Mouse (Mus musculus): ENCODE results near the gene Plpp7. TPM values are rescaled to one million over a fixed set of nuclear protein-coding genes. Genes with fewer than 3 reads are reported as not detected.

Plpp7 gene
- polyA plus RNA-seq, 1 experiment from 2014 or later = 2.5 TPM

- Histone ChIP-seq H3K4me3 (ENCODE audit: low read depth, low read length) (no peak overlapping the region), H3K9me3 (ENCODE audit: low read depth, low read length) (no peaks in the 10 kb centered on the region), H3K9ac (no peak overlapping the region), H3K4me2 (no peak overlapping the region), H3K4me1 (ENCODE audit: insufficient read depth) (no peaks in the 10 kb centered on the region), H3K36me3 (ENCODE audit: insufficient read depth) (0 out of 2 replicates have a peak, but pooled peaks cover 3% of the 10 kb centered on the region), H3K27me3 (ENCODE audit: insufficient read depth, low read length) (no peaks in the 10 kb centered on the region), H3K27ac (ENCODE audit: low read depth) (no peak overlapping the region)
- DNase-seq (no peak), ATAC-seq (ENCODE audit: insufficient read depth) (no peak)
- 53% methylated on average over 31 of the region's 31 CpGs for WGBS
- peak; percentile 23; the same call in 1 of the 2 replicates for TF ChIP-seq CTCF (IDR thresholded peaks at IDR 0.05; ENCODE audit: low read depth)
Observed at GRCm38 (mm10) chr2:32068811-32069607, 26.3 kb upstream of the Plpp7 start.

- no peak for TF ChIP-seq CTCF (IDR thresholded peaks at IDR 0.05; ENCODE audit: low read depth)
- DNase-seq = no peak
- H3K27me3 ChIP-seq (ENCODE audit: insufficient read depth, low read length) = no peaks in the 10 kb centered on the region
- no peak overlapping the region for H3K27ac ChIP-seq (ENCODE audit: low read depth)
- WGBS = 94% methylated on average over 10 of the region's 10 CpGs
- 0 out of 2 replicates have a peak, but pooled peaks cover 3% of the 10 kb centered on the region for H3K36me3 ChIP-seq (ENCODE audit: insufficient read depth)
- H3K4me1 ChIP-seq (ENCODE audit: insufficient read depth) = no peaks in the 10 kb centered on the region
- no peaks in the 10 kb centered on the region for H3K9me3 ChIP-seq (ENCODE audit: low read depth, low read length)
- no peak overlapping the region for H3K4me2 ChIP-seq
- no peak for ATAC-seq (ENCODE audit: insufficient read depth)
- no peak overlapping the region for H3K4me3 ChIP-seq (ENCODE audit: low read depth, low read length)
- H3K9ac ChIP-seq = no peak overlapping the region
Observed at GRCm38 (mm10) chr2:32070747-32071146, 24.6 kb upstream of the Plpp7 start.

GRCm38 (mm10) chr2:32074404-32074803 lies 20.9 kb upstream of the Plpp7 start:
- no peak for TF ChIP-seq CTCF (IDR thresholded peaks at IDR 0.05; ENCODE audit: low read depth)
- Histone ChIP-seq H3K4me2 (no peak overlapping the region), H3K36me3 (ENCODE audit: insufficient read depth) (no peaks in the 10 kb centered on the region), H3K27me3 (ENCODE audit: insufficient read depth, low read length) (no peaks in the 10 kb centered on the region), H3K27ac (ENCODE audit: low read depth) (no peak overlapping the region), H3K4me3 (ENCODE audit: low read depth, low read length) (no peak overlapping the region), H3K4me1 (ENCODE audit: insufficient read depth) (no peaks in the 10 kb centered on the region), H3K9me3 (ENCODE audit: low read depth, low read length) (no peaks in the 10 kb centered on the region), H3K9ac (no peak overlapping the region)
- DNase-seq (no peak), ATAC-seq (ENCODE audit: insufficient read depth) (no peak)
- WGBS = 60% methylated on average over 8 of the region's 8 CpGs

- H3K4me1 ChIP-seq (ENCODE audit: insufficient read depth) = no peaks in the 10 kb centered on the region
- no peaks in the 10 kb centered on the region for H3K27me3 ChIP-seq (ENCODE audit: insufficient read depth, low read length)
- WGBS = 76% methylated on average over 7 of the region's 7 CpGs
- no peak overlapping the region for H3K4me3 ChIP-seq (ENCODE audit: low read depth, low read length)
- no peak for TF ChIP-seq CTCF (IDR thresholded peaks at IDR 0.05; ENCODE audit: low read depth)
- no peak for DNase-seq
- ATAC-seq (ENCODE audit: insufficient read depth) = no peak
- H3K4me2 ChIP-seq = no peak overlapping the region
- H3K9me3 ChIP-seq (ENCODE audit: low read depth, low read length) = no peaks in the 10 kb centered on the region
- H3K9ac ChIP-seq = no peak overlapping the region
- H3K27ac ChIP-seq (ENCODE audit: low read depth) = no peak overlapping the region
- no peaks in the 10 kb centered on the region for H3K36me3 ChIP-seq (ENCODE audit: insufficient read depth)
Observed at GRCm38 (mm10) chr2:32075368-32075767, 20.0 kb upstream of the Plpp7 start.

GRCm38 (mm10) chr2:32077744-32078143 lies 17.6 kb upstream of the Plpp7 start:
- DNase-seq (no peak), ATAC-seq (ENCODE audit: insufficient read depth) (no peak)
- Histone ChIP-seq H3K27me3 (ENCODE audit: insufficient read depth, low read length) (peaks cover 10% of the 10 kb centered on the region), H3K4me1 (ENCODE audit: insufficient read depth) (no peaks in the 10 kb centered on the region), H3K27ac (ENCODE audit: low read depth) (peak overlapping the region; percentile 80), H3K9me3 (ENCODE audit: low read depth, low read length) (no peaks in the 10 kb centered on the region), H3K9ac (no peak overlapping the region), H3K4me2 (peak overlapping the region; percentile 99; the same call in 1 of the 2 replicates), H3K4me3 (ENCODE audit: low read depth, low read length) (no peak overlapping the region), H3K36me3 (ENCODE audit: insufficient read depth) (no peaks in the 10 kb centered on the region)
- no peak for TF ChIP-seq CTCF (IDR thresholded peaks at IDR 0.05; ENCODE audit: low read depth)
- WGBS = 75% methylated on average over 10 of the region's 10 CpGs

- Histone ChIP-seq H3K4me1 (ENCODE audit: insufficient read depth) (no peaks in the 10 kb centered on the region), H3K27ac (ENCODE audit: low read depth) (peak overlapping the region; percentile 80), H3K9me3 (ENCODE audit: low read depth, low read length) (no peaks in the 10 kb centered on the region), H3K4me2 (peak overlapping the region; percentile 99; the same call in 1 of the 2 replicates), H3K9ac (no peak overlapping the region), H3K27me3 (ENCODE audit: insufficient read depth, low read length) (peaks cover 17% of the 10 kb centered on the region), H3K4me3 (ENCODE audit: low read depth, low read length) (no peak overlapping the region), H3K36me3 (ENCODE audit: insufficient read depth) (no peaks in the 10 kb centered on the region)
- TF ChIP-seq CTCF (IDR thresholded peaks at IDR 0.05; ENCODE audit: low read depth) = no peak
- ATAC-seq (ENCODE audit: insufficient read depth) = no peak
- DNase-seq = peak; percentile 59
- WGBS = 37% methylated on average over 8 of the region's 8 CpGs
Observed at GRCm38 (mm10) chr2:32078522-32078921, 16.8 kb upstream of the Plpp7 start.

- no peak for TF ChIP-seq CTCF (IDR thresholded peaks at IDR 0.05; ENCODE audit: low read depth)
- no peak for ATAC-seq (ENCODE audit: insufficient read depth)
- DNase-seq = no peak
- peak overlapping the region; percentile 99 for H3K4me2 ChIP-seq
- H3K27ac ChIP-seq (ENCODE audit: low read depth) = peak overlapping the region; percentile 42; the same call in 1 of the 2 replicates
- no peaks in the 10 kb centered on the region for H3K9me3 ChIP-seq (ENCODE audit: low read depth, low read length)
- H3K27me3 ChIP-seq (ENCODE audit: insufficient read depth, low read length) = peaks cover 25% of the 10 kb centered on the region
- H3K4me1 ChIP-seq (ENCODE audit: insufficient read depth) = no peaks in the 10 kb centered on the region
- H3K4me3 ChIP-seq (ENCODE audit: low read depth, low read length) = no peak overlapping the region
- H3K9ac ChIP-seq = no peak overlapping the region
- no peaks in the 10 kb centered on the region for H3K36me3 ChIP-seq (ENCODE audit: insufficient read depth)
- 79% methylated on average over 14 of the region's 14 CpGs for WGBS
Observed at GRCm38 (mm10) chr2:32079191-32079725, 16.1 kb upstream of the Plpp7 start.

Measured in lung, embryonic 14.5 days (tissue).